Mouse (Mus musculus) G1E (cell line): ENCODE results near the gene Plcd3. TPM values are rescaled to one million over a fixed set of nuclear protein-coding genes. Genes with fewer than 3 reads are reported as not detected.

ENCODE experiments used
- ATAC-seq: 2 replicates; pipeline ENCODE4 v1.8.0; 2016; ENCODE audit warnings: mild to moderate bottlenecking; ENCODE audit not compliant: insufficient number of reproducible peaks, poor library complexity, low FRiP score, severe bottlenecking; ENCODE audit errors: extremely low read depth
- DNase-seq: peaks from one replicate; pipeline ENCODE4 v3.0.0; 2012; ENCODE audit warnings: low spot score
- H3K27me3 ChIP-seq: 2 replicates; pipeline ENCODE4 v1.6.1; 2012; ENCODE audit warnings: mild to moderate bottlenecking, low read length, inconsistent platforms; ENCODE audit not compliant: insufficient read depth
- H3K36me3 ChIP-seq: replicated peaks from 2 replicates; pipeline ENCODE3; 2012; ENCODE audit warnings: mild to moderate bottlenecking, inconsistent platforms
- H3K4me1 ChIP-seq: 2 replicates; pipeline ENCODE4 v1.6.1; 2012; ENCODE audit warnings: low read depth, low read length, inconsistent platforms, mixed read lengths; ENCODE audit not compliant: insufficient read depth
- H3K4me3 ChIP-seq: 2 replicates; pipeline ENCODE4 v1.5.1; 2012; ENCODE audit warnings: low read depth, mild to moderate bottlenecking, inconsistent platforms, low read length, moderate library complexity, mixed read lengths
- H3K9me3 ChIP-seq: replicated peaks from 2 replicates; pipeline ENCODE4 v1.6.1; 2012; ENCODE audit warnings: inconsistent platforms
- CTCF ChIP-seq: IDR thresholded peaks from 2 replicates; pipeline ENCODE4 v1.5.1; 2012; ENCODE audit warnings: low read depth, low read length, inconsistent platforms, mixed read lengths
- GATA1 ChIP-seq: IDR thresholded peaks from 2 replicates; pipeline ENCODE4 v1.6.1; 2012; ENCODE audit warnings: borderline replicate concordance, low read length, inconsistent platforms, mixed read lengths
- GATA2 ChIP-seq: IDR thresholded peaks from 2 replicates; pipeline ENCODE4 v1.6.1; 2012; ENCODE audit warnings: low read depth, low read length, inconsistent platforms, borderline replicate concordance
- POLR2AphosphoS5 ChIP-seq: IDR thresholded peaks from 2 replicates; pipeline ENCODE4 v1.6.1; 2012; ENCODE audit warnings: low read depth, low read length, inconsistent platforms; ENCODE audit not compliant: insufficient replicate concordance
- TAL1 ChIP-seq: conservative IDR thresholded peaks from 2 replicates; pipeline ENCODE4 v1.6.1; 2012; ENCODE audit warnings: low read depth, low read length, inconsistent platforms, mixed read lengths
- polyA plus RNA-seq: library from polyadenylated mRNA; stranded (reverse); fragments of >175 nt; gene quantifications from 2 replicates; pipeline ENCODE4 v1.2.3, GENCODE M21; 2012
- total RNA-seq, 2 experiments: library from RNA; stranded (forward) in 1 of 2; stranded (reverse) in 1 of 2; fragments of 200-1000 nt in 1 of 2; fragments of >200 nt in 1 of 2; fragmentation: Nextera tagmentation in 1 of 2; gene quantifications; 2 replicates each; pipeline ENCODE4 v1.2.3; 2014 to 2017

The Plcd3 gene
- total and polyA plus RNA-seq, 3 experiments, result 0.11 TPM; not detected in 2

DNA sequence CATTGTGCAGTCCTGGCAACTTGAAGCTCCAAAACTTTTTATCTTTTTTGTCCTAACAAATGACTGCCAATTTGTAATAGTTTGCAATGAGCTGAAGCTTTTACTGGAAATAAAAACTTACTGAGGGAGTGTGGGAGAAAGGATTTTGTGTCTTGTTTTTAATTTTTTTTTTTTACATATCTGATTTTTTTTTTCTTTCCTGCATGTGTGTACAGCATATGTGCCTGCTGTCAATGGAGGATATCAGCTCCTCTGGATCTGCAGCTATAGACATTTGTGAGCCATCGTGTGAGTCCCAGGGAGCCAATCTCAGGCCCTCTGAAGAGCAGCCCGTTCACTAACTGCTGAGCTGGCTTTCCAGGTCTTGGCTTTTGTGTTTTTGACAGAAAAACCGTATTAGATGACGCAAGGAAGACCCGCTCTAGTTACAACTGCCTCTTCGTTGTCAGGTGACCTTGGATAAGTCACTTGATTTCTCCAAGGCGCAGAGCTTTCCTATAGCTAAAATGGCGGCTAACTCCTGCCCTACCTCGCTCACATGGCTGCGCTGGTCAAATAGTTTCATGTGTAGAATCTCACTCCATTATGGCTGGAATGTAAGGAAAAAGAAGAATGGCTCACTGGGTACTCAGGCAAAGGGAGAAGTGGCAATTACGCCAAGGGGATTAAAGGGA lies 12.9 kb upstream of the Plcd3 start:
- peak overlapping the region; percentile 80 for H3K4me3 ChIP-seq
- H3K9me3 ChIP-seq, result no peaks in the 10 kb centered on the region
- no peaks in the 10 kb centered on the region for H3K27me3 ChIP-seq
- peak; percentile 41 for DNase-seq
- H3K36me3 ChIP-seq, result peaks cover 54% of the 10 kb centered on the region
- H3K4me1 ChIP-seq, result peaks cover 55% of the 10 kb centered on the region
- no peak for ATAC-seq
- TF ChIP-seq GATA2, result no peak
- no peak for TF ChIP-seq POLR2AphosphoS5
- TF ChIP-seq TAL1, result no peak
- TF ChIP-seq GATA1, result no peak
- TF ChIP-seq CTCF, result no peak

- no peak for ATAC-seq
- H3K36me3 ChIP-seq, result peaks cover 60% of the 10 kb centered on the region
- DNase-seq, result no peak
- no peaks in the 10 kb centered on the region for H3K27me3 ChIP-seq
- H3K9me3 ChIP-seq, result no peaks in the 10 kb centered on the region
- TF ChIP-seq GATA2 (no peak), POLR2AphosphoS5 (no peak), GATA1 (no peak), TAL1 (no peak), CTCF (no peak)
- peaks cover 53% of the 10 kb centered on the region for H3K4me1 ChIP-seq
- H3K4me3 ChIP-seq, result no peak overlapping the region
Observed at GRCm38 (mm10) chr11:103113771-103114170, 12.3 kb upstream of the Plcd3 start.

DNA sequence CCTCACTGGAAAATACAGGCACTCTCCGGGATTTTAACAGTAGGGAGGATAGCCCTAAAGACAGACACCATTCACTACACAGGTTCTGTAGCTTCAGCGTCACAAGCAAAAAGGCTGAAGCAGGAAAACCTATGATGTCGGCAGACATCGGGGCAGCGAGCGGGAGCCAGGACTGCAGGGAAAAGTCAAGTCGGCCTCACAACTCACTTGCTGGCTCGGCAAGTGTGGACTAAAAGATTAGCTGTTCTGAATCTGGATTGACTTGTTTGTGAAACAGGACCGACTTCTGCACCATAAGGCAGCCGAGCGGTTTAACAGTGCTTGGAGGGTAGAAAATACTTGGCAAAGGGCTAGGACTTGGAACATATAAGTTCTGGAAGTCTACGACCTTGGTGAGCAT lies 11.5 kb upstream of the Plcd3 start:
- ATAC-seq, result no peak
- Histone ChIP-seq H3K36me3 (peaks cover 60% of the 10 kb centered on the region), H3K9me3 (no peaks in the 10 kb centered on the region), H3K4me1 (peaks cover 48% of the 10 kb centered on the region), H3K4me3 (no peak overlapping the region), H3K27me3 (no peaks in the 10 kb centered on the region)
- TF ChIP-seq TAL1 (no peak), CTCF (no peak), POLR2AphosphoS5 (no peak), GATA1 (no peak), GATA2 (no peak)
- DNase-seq, result no peak

- H3K36me3 ChIP-seq, result peaks cover 58% of the 10 kb centered on the region
- TF ChIP-seq GATA2 (no peak), CTCF (no peak), POLR2AphosphoS5 (no peak), TAL1 (no peak), GATA1 (no peak)
- peaks cover 44% of the 10 kb centered on the region for H3K4me1 ChIP-seq
- no peaks in the 10 kb centered on the region for H3K9me3 ChIP-seq
- H3K27me3 ChIP-seq, result no peaks in the 10 kb centered on the region
- no peak for ATAC-seq
- H3K4me3 ChIP-seq, result no peak overlapping the region
- DNase-seq, result no peak
Observed at GRCm38 (mm10) chr11:103112552-103112912, 11.1 kb upstream of the Plcd3 start.

DNA sequence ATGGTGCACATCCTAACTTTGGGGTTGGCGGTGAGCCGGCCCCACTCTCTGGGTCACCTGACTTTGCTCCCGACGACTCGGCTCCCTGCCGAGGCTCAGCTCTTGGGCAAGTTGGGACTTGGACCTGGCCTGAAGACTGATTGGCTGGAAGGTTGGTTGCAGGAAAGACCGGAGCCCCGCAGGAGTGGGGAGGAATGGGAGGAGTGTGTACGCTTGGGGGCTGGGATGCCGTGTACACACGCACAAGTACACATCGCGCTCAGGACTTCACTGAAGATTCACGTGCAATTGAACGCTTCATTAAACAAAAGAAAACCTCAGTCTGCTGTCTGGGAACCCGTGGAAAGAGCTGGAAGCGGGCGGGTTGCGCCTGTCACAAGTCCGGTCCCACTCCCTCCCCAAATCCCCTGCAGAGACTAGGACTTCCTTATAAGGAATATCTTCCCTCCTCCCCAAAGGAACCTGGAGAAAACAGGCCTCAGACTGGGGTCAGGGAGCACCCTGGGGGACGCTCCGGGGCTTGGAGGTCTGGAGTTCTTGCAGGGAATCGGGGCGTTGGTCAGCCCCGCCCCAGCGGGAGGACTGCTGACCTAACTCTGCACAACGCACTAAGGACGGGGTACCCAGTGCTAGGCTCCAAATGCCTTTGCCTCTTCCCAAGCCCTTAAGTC lies 10.6 kb upstream of the Plcd3 start:
- no peak for TF ChIP-seq POLR2AphosphoS5
- TF ChIP-seq GATA2, result no peak
- TF ChIP-seq CTCF, result no peak
- no peak for TF ChIP-seq TAL1
- TF ChIP-seq GATA1, result no peak
- Histone ChIP-seq H3K4me1 (peaks cover 39% of the 10 kb centered on the region), H3K4me3 (no peak overlapping the region)

DNA sequence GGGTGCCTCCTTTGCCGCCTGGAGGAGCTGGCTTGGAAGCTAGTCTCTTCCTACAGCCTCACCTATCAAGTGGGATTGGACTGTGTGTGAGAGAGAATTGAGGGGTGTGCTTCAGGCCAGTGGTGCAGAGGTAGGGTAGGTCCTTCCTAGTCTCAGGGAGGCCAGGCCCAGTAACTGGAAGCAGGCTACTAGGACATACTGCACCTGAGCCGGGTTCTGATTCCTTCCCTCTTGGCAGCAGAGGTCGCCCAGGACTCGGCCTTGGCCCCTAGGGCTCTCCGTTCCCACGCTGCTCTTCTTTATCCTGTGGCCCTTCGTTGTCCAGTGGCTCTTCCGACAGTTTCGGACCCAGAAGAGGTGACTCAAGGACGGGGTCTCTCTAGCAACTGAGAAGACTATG lies 9.8 kb upstream of the Plcd3 start:
- DNase-seq, result no peak
- no peak for ATAC-seq
- Histone ChIP-seq H3K27me3 (no peaks in the 10 kb centered on the region), H3K9me3 (no peaks in the 10 kb centered on the region), H3K4me3 (no peak overlapping the region), H3K4me1 (peaks cover 41% of the 10 kb centered on the region), H3K36me3 (peaks cover 61% of the 10 kb centered on the region)
- no peak for TF ChIP-seq GATA2
- no peak for TF ChIP-seq CTCF
- TF ChIP-seq TAL1, result no peak
- TF ChIP-seq GATA1, result no peak
- TF ChIP-seq POLR2AphosphoS5, result no peak

More for the DNA sequence above, 10.6 kb upstream of the Plcd3 start:
- ATAC-seq (no peak), DNase-seq (no peak)
- Histone ChIP-seq H3K36me3 (peaks cover 58% of the 10 kb centered on the region), H3K27me3 (no peaks in the 10 kb centered on the region), H3K9me3 (no peaks in the 10 kb centered on the region)

DNA sequence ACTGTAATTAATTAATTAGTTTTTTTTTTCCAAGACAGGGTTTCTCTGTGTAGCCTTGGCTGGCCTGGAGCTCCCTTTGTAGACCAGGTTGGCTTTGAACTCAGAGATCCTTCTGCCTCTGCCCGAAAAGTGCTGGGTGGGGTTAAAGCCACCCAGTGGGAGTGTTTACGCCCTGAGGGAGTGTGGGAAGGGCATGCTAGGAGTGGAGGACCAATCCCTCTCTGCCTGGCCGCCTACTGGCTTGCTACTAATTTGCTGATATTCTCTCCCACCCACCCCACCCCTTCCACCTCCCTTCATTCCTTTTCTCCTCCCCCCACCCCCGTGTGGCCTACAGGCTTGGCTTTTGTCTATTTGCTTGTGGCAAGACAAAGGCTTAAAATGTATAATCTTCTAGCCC lies 4.9 kb upstream of the Plcd3 start:
- ATAC-seq (no peak), DNase-seq (no peak)
- peaks cover 45% of the 10 kb centered on the region for H3K4me1 ChIP-seq
- no peak for TF ChIP-seq GATA1
- TF ChIP-seq GATA2, result no peak
- no peak for TF ChIP-seq TAL1
- no peak for TF ChIP-seq CTCF
- H3K36me3 ChIP-seq, result peaks cover 50% of the 10 kb centered on the region
- peaks cover 2% of the 10 kb centered on the region; the same call in 1 of the 2 replicates for H3K9me3 ChIP-seq
- H3K4me3 ChIP-seq, result no peak overlapping the region
- peaks cover 10% of the 10 kb centered on the region for H3K27me3 ChIP-seq
